7 mouse cellular contexts compared by ENCODE assay signal in the genomic region with DNA sequence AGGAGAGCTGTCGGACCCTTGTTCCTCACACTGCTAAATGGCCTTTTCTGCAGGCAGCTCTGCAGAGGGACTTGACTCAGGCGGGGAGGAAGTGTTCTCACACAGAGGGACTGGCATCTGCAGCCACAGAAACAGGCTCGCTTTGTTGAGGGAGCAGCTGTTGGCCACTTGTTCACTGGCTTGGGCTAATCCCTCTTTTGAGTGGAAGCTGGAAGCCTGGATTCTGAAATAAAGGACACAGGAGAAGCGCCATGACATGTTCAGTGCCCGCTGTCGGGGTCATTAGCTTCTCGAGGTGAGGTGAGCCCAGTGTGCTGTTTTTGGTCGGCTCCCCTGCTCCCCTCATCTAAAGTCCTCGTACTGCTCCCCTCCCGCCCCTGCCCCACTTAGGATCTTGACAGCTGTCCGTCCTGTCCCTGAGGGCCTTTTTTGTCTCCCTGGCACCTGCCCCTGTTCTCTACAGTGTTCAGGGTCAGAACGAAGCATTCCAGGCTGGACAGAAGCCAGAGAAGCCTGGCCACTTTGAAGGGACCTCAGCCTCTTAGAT. TPM values are rescaled to one million over a fixed set of nuclear protein-coding genes. Genes with fewer than 3 reads are reported as not detected.
DNase-seq lines count a peak whose midpoint lies in the region; ATAC-seq and TF ChIP-seq lines count a peak whose summit lies in the region.

No protein-coding gene starts in this region.

- peak overlapping the region; percentile 18; the same call in 1 of the 2 replicates for H3K4me2 ChIP-seq in forebrain, embryonic 14.5 days (ENCODE audit: low read length)
- H3K4me2 ChIP-seq in neural tube, embryonic 12.5 days (replicated peaks): peak overlapping the region; percentile 31

- H3K9me3 ChIP-seq in forebrain, embryonic 14.5 days (replicated peaks; ENCODE audit: control insufficient read depth, low read length): no peaks in the 10 kb centered on the region
- H3K9me3 ChIP-seq in neural tube, embryonic 12.5 days: no peaks in the 10 kb centered on the region

- DNase-seq in spleen, postnatal 36 days (ENCODE audit: low spot score in 2 of 2): peak; percentile 22
- DNase-seq in spleen, postnatal 4 days (ENCODE audit: low spot score in 2 of 2): no peak
- DNase-seq in forebrain, embryonic 14.5 days (ENCODE audit: low spot score): peak; percentile 87
- DNase-seq in layer of hippocampus, adult 18-20 months (ENCODE audit: low spot score in 2 of 2): peak; percentile 35 to 54
- no peak for DNase-seq in cerebellum, adult 11-12 months
- no peak for DNase-seq in cerebellum, adult 2 months

- peaks cover 17% of the 10 kb centered on the region for H3K4me1 ChIP-seq in forebrain, embryonic 14.5 days (ENCODE audit: control insufficient read depth, insufficient read depth, low read length)
- H3K4me1 ChIP-seq in neural tube, embryonic 12.5 days: peaks cover 23% of the 10 kb centered on the region
- H3K4me1 ChIP-seq in cerebellum, adult 2 months (ENCODE audit: control insufficient read depth, insufficient read depth, low read length): peaks cover under 1% of the 10 kb centered on the region

- WGBS in forebrain, embryonic 14.5 days: 3% methylated on average over 12 of the region's 12 CpGs
- WGBS in neural tube, embryonic 12.5 days: 7% methylated on average over 12 of the region's 12 CpGs
- WGBS in cerebellum, adult 2 months: 35% methylated on average over 12 of the region's 12 CpGs

- peak overlapping the region; percentile 57; the same call in 1 of the 2 replicates for H3K27ac ChIP-seq in forebrain, embryonic 14.5 days (ENCODE audit: low read depth, low read length)
- peak overlapping the region; percentile 42; the same call in 1 of the 2 replicates for H3K27ac ChIP-seq in neural tube, embryonic 12.5 days
- no peak overlapping the region for H3K27ac ChIP-seq in cerebellum, adult 2 months (ENCODE audit: insufficient read depth, low read length)

- no peak for TF ChIP-seq POLR2A in cerebellum, adult 2 months (IDR thresholded peaks at IDR 0.05; ENCODE audit: borderline replicate concordance, insufficient read depth, low read length)

- H3K36me3 ChIP-seq in forebrain, embryonic 14.5 days (ENCODE audit: control insufficient read depth, insufficient read depth, low read length): no peaks in the 10 kb centered on the region
- H3K36me3 ChIP-seq in neural tube, embryonic 12.5 days: no peaks in the 10 kb centered on the region

- ATAC-seq in forebrain, embryonic 14.5 days: peak; percentile 86
- ATAC-seq in neural tube, embryonic 12.5 days (ENCODE audit: low FRiP score, low read depth): peak; percentile 79

- TF ChIP-seq CTCF in cerebellum, adult 2 months (IDR thresholded peaks at IDR 0.05; ENCODE audit: borderline replicate concordance, insufficient read depth, low read depth, low read length): no peak

- H3K9ac ChIP-seq in forebrain, embryonic 14.5 days (ENCODE audit: low read length): no peak overlapping the region
- no peak overlapping the region for H3K9ac ChIP-seq in neural tube, embryonic 12.5 days

- no peaks in the 10 kb centered on the region for H3K27me3 ChIP-seq in forebrain, embryonic 14.5 days (replicated peaks; ENCODE audit: control insufficient read depth, insufficient read depth, low read length)
- no peaks in the 10 kb centered on the region for H3K27me3 ChIP-seq in neural tube, embryonic 12.5 days (replicated peaks)
- no peaks in the 10 kb centered on the region for H3K27me3 ChIP-seq in cerebellum, adult 2 months (ENCODE audit: control insufficient read depth, insufficient read depth, low read length)

- H3K4me3 ChIP-seq in forebrain, embryonic 14.5 days (ENCODE audit: low read depth, low read length): no peak overlapping the region
- no peak overlapping the region for H3K4me3 ChIP-seq in neural tube, embryonic 12.5 days
- H3K4me3 ChIP-seq in cerebellum, adult 2 months (replicated peaks; ENCODE audit: insufficient read depth, low read depth, low read length): no peak overlapping the region

RNA-seq across cellular contexts. Expression of a gene that starts 36.6 kb away (rescaled TPM):
- polyA plus RNA-seq in forebrain, embryonic 14.5 days (2014; fragmentation: Nextera tagmentation; extraction: Ambion mirVana): 20.0 and 22.9 TPM in 2 replicates
- total RNA-seq in layer of hippocampus, adult 18-20 months (2021): 1 to 10 TPM; 6.8 to 6.9 TPM
- polyA plus RNA-seq in neural tube, embryonic 12.5 days (2016; fragmentation: Nextera tagmentation; extraction: Ambion mirVana): 42.6 TPM in 2 replicates
- polyA plus RNA-seq in cerebellum, adult 2 months (2012; rRNA removed): 12.2 and 12.7 TPM in 2 replicates

RNA-seq across cellular contexts. Expression of a gene that starts 45.7 kb away (rescaled TPM):
- polyA plus RNA-seq in forebrain, embryonic 14.5 days (2014; fragmentation: Nextera tagmentation; extraction: Ambion mirVana): 29.9 and 37.3 TPM in 2 replicates
- total RNA-seq in layer of hippocampus, adult 18-20 months (2021): 1 to 10 TPM; 5.8 to 6.7 TPM
- 35.6 and 37.8 TPM in 2 replicates for polyA plus RNA-seq in neural tube, embryonic 12.5 days (2016; fragmentation: Nextera tagmentation; extraction: Ambion mirVana)
- polyA plus RNA-seq in cerebellum, adult 2 months (2012; rRNA removed): 3.8 and 3.9 TPM in 2 replicates

RNA-seq across cellular contexts. Expression of a gene that starts 50.7 kb away (rescaled TPM):
- 14.6 and 15.0 TPM in 2 replicates for polyA plus RNA-seq in forebrain, embryonic 14.5 days (2014; fragmentation: Nextera tagmentation; extraction: Ambion mirVana)
- total RNA-seq in layer of hippocampus, adult 18-20 months (2021): 10 to 100 TPM; 70.7 to 73.5 TPM
- polyA plus RNA-seq in neural tube, embryonic 12.5 days (2016; fragmentation: Nextera tagmentation; extraction: Ambion mirVana): 16.9 and 17.0 TPM in 2 replicates
- 371 and 430 TPM in 2 replicates for polyA plus RNA-seq in cerebellum, adult 2 months (2012; rRNA removed)

Comparison
In these comparisons a context has a peak if more than half of its experiments do, and no peak if none do; other contexts are left out.
1. DNase-seq: peak in spleen, postnatal 36 days (2 of 2), forebrain, embryonic 14.5 days (single experiment) and layer of hippocampus, adult 18-20 months (2 of 2); none in spleen, postnatal 4 days (0 of 2), cerebellum, adult 11-12 months (single experiment) and cerebellum, adult 2 months (0 of 2).
2. RNA of a gene that starts 50.7 kb away (polyA plus RNA-seq): 371 to 430 TPM in cerebellum, adult 2 months; 16.9 to 17.0 TPM in neural tube, embryonic 12.5 days and 14.6 to 15.0 TPM in forebrain, embryonic 14.5 days; every median in the first group is over 10 times any median in the second.